Mouse (Mus musculus): Measurements from ENCODE around the gene Casc3. TPM values are rescaled to one million over a fixed set of nuclear protein-coding genes. Genes with fewer than 3 reads are reported as not detected.

The Casc3 gene
- polyA plus RNA-seq, 1 experiment from 2014 or later = 22.7 TPM

DNA sequence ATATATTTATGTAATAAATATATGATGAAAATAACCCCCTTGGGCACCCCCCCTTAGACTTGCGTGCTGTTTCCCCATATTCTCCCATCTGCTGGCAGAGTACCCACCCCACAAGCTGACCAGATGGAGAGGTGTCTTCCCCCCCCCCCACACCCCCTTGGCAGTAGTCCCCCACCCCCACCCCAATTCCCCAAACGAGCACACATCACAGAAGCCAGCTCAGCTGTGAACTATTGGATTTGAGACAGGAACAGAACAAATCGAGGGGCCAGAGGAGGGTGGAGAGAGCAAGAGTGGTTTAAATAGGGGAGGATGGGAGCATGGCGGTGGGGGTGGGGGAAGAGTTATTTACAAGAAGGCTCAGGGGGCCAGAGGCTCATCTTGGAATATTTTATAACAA is 37.0 kb upstream of the Casc3 start:
- TF ChIP-seq EP300 (IDR thresholded peaks at IDR 0.05) (no peak), CTCF (IDR thresholded peaks at IDR 0.05) (no peak)
- DNase-seq (ENCODE audit: low spot score) (peak; percentile 13), ATAC-seq (no peak)
- H3K4me3 ChIP-seq (ENCODE audit: low read depth, low read length) = no peak overlapping the region
- H3K4me2 ChIP-seq (replicated peaks; ENCODE audit: low read depth, low read length) = peak overlapping the region; percentile 29; the same call in 1 of the 2 replicates
- WGBS = 28% methylated on average over 4 of the region's 4 CpGs
- no peaks in the 10 kb centered on the region for H3K9me3 ChIP-seq (ENCODE audit: low read length)
- H3K4me1 ChIP-seq (ENCODE audit: insufficient read depth, low read depth, low read length) = peaks cover 23% of the 10 kb centered on the region
- peak overlapping the region; percentile 52; the same call in 1 of the 2 replicates for H3K27ac ChIP-seq (ENCODE audit: low read length)
- peaks cover 16% of the 10 kb centered on the region; the same call in 1 of the 2 replicates for H3K36me3 ChIP-seq (ENCODE audit: insufficient read depth, low read length)
- no peaks in the 10 kb centered on the region for H3K27me3 ChIP-seq (replicated peaks; ENCODE audit: insufficient read depth, low read length)
- no peak overlapping the region for H3K9ac ChIP-seq (replicated peaks; ENCODE audit: low read depth)

GRCm38 (mm10) chr11:98768127-98769006 is 36.3 kb upstream of the Casc3 start:
- H3K27ac ChIP-seq (ENCODE audit: low read length) = peak overlapping the region; percentile 52
- no peaks in the 10 kb centered on the region for H3K9me3 ChIP-seq (ENCODE audit: low read length)
- DNase-seq (ENCODE audit: low spot score) = peak; percentile 43
- WGBS = 18% methylated on average over 35 of the region's 39 CpGs
- H3K9ac ChIP-seq (replicated peaks; ENCODE audit: low read depth) = 0 out of 2 replicates have a peak overlapping the region, but pooled peaks have one; percentile 3
- H3K36me3 ChIP-seq (ENCODE audit: insufficient read depth, low read length) = peaks cover 16% of the 10 kb centered on the region; the same call in 1 of the 2 replicates
- H3K4me2 ChIP-seq (replicated peaks; ENCODE audit: low read depth, low read length) = peak overlapping the region; percentile 29
- ATAC-seq = no peak
- TF ChIP-seq CTCF (IDR thresholded peaks at IDR 0.05) = no peak
- TF ChIP-seq EP300 (IDR thresholded peaks at IDR 0.05) = no peak
- no peaks in the 10 kb centered on the region for H3K27me3 ChIP-seq (replicated peaks; ENCODE audit: insufficient read depth, low read length)
- H3K4me3 ChIP-seq (ENCODE audit: low read depth, low read length) = no peak overlapping the region
- H3K4me1 ChIP-seq (ENCODE audit: insufficient read depth, low read depth, low read length) = peaks cover 26% of the 10 kb centered on the region

GRCm38 (mm10) chr11:98769007-98769954 is 35.4 kb upstream of the Casc3 start:
- TF ChIP-seq CTCF (IDR thresholded peaks at IDR 0.05) (no peak), EP300 (IDR thresholded peaks at IDR 0.05) (no peak)
- peaks cover 13% of the 10 kb centered on the region; the same call in 1 of the 2 replicates for H3K36me3 ChIP-seq (ENCODE audit: insufficient read depth, low read length)
- H3K4me3 ChIP-seq (ENCODE audit: low read depth, low read length) = no peak overlapping the region
- no peak overlapping the region for H3K4me2 ChIP-seq (replicated peaks; ENCODE audit: low read depth, low read length)
- H3K27me3 ChIP-seq (replicated peaks; ENCODE audit: insufficient read depth, low read length) = no peaks in the 10 kb centered on the region
- no peak overlapping the region for H3K9ac ChIP-seq (replicated peaks; ENCODE audit: low read depth)
- peaks cover 29% of the 10 kb centered on the region for H3K4me1 ChIP-seq (ENCODE audit: insufficient read depth, low read depth, low read length)
- H3K27ac ChIP-seq (ENCODE audit: low read length) = peak overlapping the region; percentile 52; the same call in 1 of the 2 replicates
- H3K9me3 ChIP-seq (ENCODE audit: low read length) = no peaks in the 10 kb centered on the region
- WGBS = 82% methylated on average over 25 of the region's 25 CpGs
- DNase-seq (ENCODE audit: low spot score) (peak; percentile 7), ATAC-seq (no peak)

DNA sequence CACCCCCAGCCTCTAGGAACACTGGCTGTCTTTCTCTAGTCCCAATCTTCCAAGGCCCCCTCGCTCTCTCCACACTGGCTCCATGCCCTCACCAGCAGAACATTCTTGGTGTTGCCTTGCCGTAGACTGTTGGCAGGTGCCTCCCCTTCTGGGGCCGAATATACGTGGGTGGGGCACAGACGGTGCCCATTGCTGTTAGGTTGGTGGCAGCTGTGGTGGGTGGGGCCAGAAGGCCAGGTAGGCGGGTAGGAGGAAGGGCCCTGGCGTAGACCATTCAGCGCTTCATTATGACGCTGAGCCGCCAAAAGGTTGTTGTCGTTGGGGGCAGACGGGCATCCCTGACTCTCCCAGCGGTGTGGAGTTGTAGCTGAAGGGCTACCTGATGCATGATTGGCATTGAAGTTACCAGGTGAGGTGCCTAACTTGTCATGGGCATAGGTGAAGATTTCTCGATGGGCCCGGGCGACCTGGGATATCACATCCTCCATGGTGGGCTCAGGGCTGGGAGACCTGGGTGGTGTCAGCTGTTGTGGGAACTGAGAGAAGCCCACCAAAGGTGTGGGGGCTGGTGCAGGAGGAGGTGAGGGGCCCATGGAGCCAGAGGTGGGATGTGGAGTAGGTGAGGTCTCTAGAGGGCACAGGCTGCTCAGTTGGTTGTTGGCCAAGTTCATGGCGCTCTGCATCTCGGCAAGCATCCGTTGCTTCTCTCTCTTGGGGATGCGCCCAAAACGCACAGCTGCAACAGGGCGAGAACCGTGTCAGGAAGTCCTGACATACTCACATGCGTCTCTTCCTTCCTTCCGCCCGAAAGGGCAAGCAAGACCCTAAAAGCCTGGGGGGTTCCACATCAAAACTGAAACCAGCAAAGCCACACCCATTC is 34.4 kb upstream of the Casc3 start:
- Histone ChIP-seq H3K36me3 (ENCODE audit: insufficient read depth, low read length) (peaks cover 10% of the 10 kb centered on the region; the same call in 1 of the 2 replicates), H3K4me2 (replicated peaks; ENCODE audit: low read depth, low read length) (no peak overlapping the region), H3K27me3 (replicated peaks; ENCODE audit: insufficient read depth, low read length) (no peaks in the 10 kb centered on the region), H3K9me3 (ENCODE audit: low read length) (no peaks in the 10 kb centered on the region), H3K4me3 (ENCODE audit: low read depth, low read length) (no peak overlapping the region), H3K4me1 (ENCODE audit: insufficient read depth, low read depth, low read length) (peaks cover 35% of the 10 kb centered on the region), H3K27ac (ENCODE audit: low read length) (no peak overlapping the region), H3K9ac (replicated peaks; ENCODE audit: low read depth) (no peak overlapping the region)
- no peak for TF ChIP-seq CTCF (IDR thresholded peaks at IDR 0.05)
- no peak for TF ChIP-seq EP300 (IDR thresholded peaks at IDR 0.05)
- no peak for ATAC-seq
- no peak for DNase-seq (ENCODE audit: low spot score)
- WGBS = 81% methylated on average over 26 of the region's 26 CpGs

GRCm38 (mm10) chr11:98771131-98771530 is 33.6 kb upstream of the Casc3 start:
- peaks cover 38% of the 10 kb centered on the region for H3K4me1 ChIP-seq (ENCODE audit: insufficient read depth, low read depth, low read length)
- ATAC-seq (no peak), DNase-seq (ENCODE audit: low spot score) (no peak)
- H3K36me3 ChIP-seq (ENCODE audit: insufficient read depth, low read length) = peaks cover 10% of the 10 kb centered on the region; the same call in 1 of the 2 replicates
- WGBS = 88% methylated on average over 18 of the region's 18 CpGs
- TF ChIP-seq EP300 (IDR thresholded peaks at IDR 0.05) (no peak), CTCF (IDR thresholded peaks at IDR 0.05) (no peak)
- no peak overlapping the region for H3K4me3 ChIP-seq (ENCODE audit: low read depth, low read length)
- no peak overlapping the region for H3K9ac ChIP-seq (replicated peaks; ENCODE audit: low read depth)
- H3K27me3 ChIP-seq (replicated peaks; ENCODE audit: insufficient read depth, low read length) = no peaks in the 10 kb centered on the region
- H3K9me3 ChIP-seq (ENCODE audit: low read length) = no peaks in the 10 kb centered on the region
- no peak overlapping the region for H3K4me2 ChIP-seq (replicated peaks; ENCODE audit: low read depth, low read length)
- H3K27ac ChIP-seq (ENCODE audit: low read length) = peak overlapping the region; percentile 96; the same call in 1 of the 2 replicates

Data from lung, postnatal 0 days (tissue).